8 mouse cellular contexts compared by ENCODE assay signal in genomic region chr19:8989567-8990431, GRCm38 (mm10). TPM values are rescaled to one million over a fixed set of nuclear protein-coding genes. Genes with fewer than 3 reads are reported as not detected.
DNase-seq lines count a peak whose midpoint lies in the region; ATAC-seq and TF ChIP-seq lines count a peak whose summit lies in the region.

No protein-coding gene starts in this region.

- no peak for TF ChIP-seq CTCF in cortical plate, adult 2 months (IDR thresholded peaks at IDR 0.05; ENCODE audit: extremely low read depth, insufficient read depth, low read length)

- H3K9ac ChIP-seq in lung, embryonic 15.5 days: peak overlapping the region; percentile 71

- H3K27me3 ChIP-seq in erythroblast, embryonic 14.5 days (ENCODE audit: control insufficient read depth): peaks cover 64% of the 10 kb centered on the region
- H3K27me3 ChIP-seq in lung, embryonic 15.5 days: no peaks in the 10 kb centered on the region

- H3K36me3 ChIP-seq in erythroblast, embryonic 14.5 days (ENCODE audit: control insufficient read depth): no peaks in the 10 kb centered on the region
- no peaks in the 10 kb centered on the region for H3K36me3 ChIP-seq in lung, embryonic 15.5 days

- WGBS in lung, embryonic 15.5 days: under 1% methylated on average over 51 of the region's 53 CpGs

- peak overlapping the region; percentile 94; the same call in 1 of the 2 replicates for H3K27ac ChIP-seq in cortical plate, adult 2 months (ENCODE audit: insufficient read depth, low read length)
- H3K27ac ChIP-seq in lung, embryonic 15.5 days: peak overlapping the region; percentile 94

- TF ChIP-seq POLR2A in cortical plate, adult 2 months (IDR thresholded peaks at IDR 0.05; ENCODE audit: extremely low read depth, insufficient read depth, low read length): no peak

- peak overlapping the region; percentile 70 for H3K4me2 ChIP-seq in lung, embryonic 15.5 days

- H3K4me1 ChIP-seq in erythroblast, embryonic 14.5 days (ENCODE audit: control insufficient read depth): peaks cover 26% of the 10 kb centered on the region
- peaks cover 4% of the 10 kb centered on the region; the same call in 1 of the 2 replicates for H3K4me1 ChIP-seq in cortical plate, adult 2 months (ENCODE audit: control insufficient read depth, insufficient read depth, low read length)
- peaks cover 56% of the 10 kb centered on the region for H3K4me1 ChIP-seq in lung, embryonic 15.5 days

- H3K4me3 ChIP-seq in erythroblast, embryonic 14.5 days (replicated peaks): peak overlapping the region; percentile 57
- peak overlapping the region; percentile 48 for H3K4me3 ChIP-seq in cortical plate, adult 2 months (ENCODE audit: insufficient read depth, low read length)
- peak overlapping the region; percentile 60 for H3K4me3 ChIP-seq in lung, embryonic 15.5 days

- DNase-seq in heart, adult 18-20 months: peak; percentile 95
- peak; percentile 77 for DNase-seq in kidney, adult 11 months
- DNase-seq in ovary, adult 18-20 months (ENCODE audit: low spot score): peak; percentile 87

- no peak for ATAC-seq in erythroblast, adult 5-6 weeks (replicated peaks; ENCODE audit: low FRiP score, poor library complexity, severe bottlenecking)
- ATAC-seq in lung, embryonic 15.5 days (ENCODE audit: borderline replicate concordance, extremely low read depth, low FRiP score, low TSS enrichment): peak; percentile 81
- no peak for ATAC-seq in megakaryocyte-erythroid progenitor cell, adult 5-6 weeks (replicated peaks; ENCODE audit: low FRiP score, low TSS enrichment, poor library complexity, severe bottlenecking)

- no peaks in the 10 kb centered on the region for H3K9me3 ChIP-seq in erythroblast, embryonic 14.5 days (ENCODE audit: control insufficient read depth, low read length)
- no peaks in the 10 kb centered on the region for H3K9me3 ChIP-seq in lung, embryonic 15.5 days

RNA-seq across cellular contexts. Expression of gene Ahnak, which starts 0.7 kb away (rescaled TPM):
- 0.01 and 0.05 TPM in 2 replicates for polyA plus RNA-seq in erythroblast, embryonic 14.5 days (2012)
- 19.0 and 20.0 TPM in 2 replicates for total RNA-seq in erythroblast, adult 5-6 weeks (2015; ENCODE audit: low replicate concordance)
- 24.3 and 30.2 TPM in 2 replicates for total RNA-seq in erythroblast, adult 5-6 weeks (2017; ENCODE audit: low replicate concordance)
- polyA plus RNA-seq in cortical plate, adult 2 months (2012; rRNA removed): 6.7 and 7.7 TPM in 2 replicates
- total RNA-seq in heart, adult 18-20 months (2021): 100 to 1,000 TPM; 341 to 356 TPM
- 24.7 and 25.6 TPM in 2 replicates for polyA plus RNA-seq in lung, embryonic 15.5 days (2015; fragmentation: Nextera tagmentation; extraction: Ambion mirVana)
- 1.5 and 9.4 TPM in 2 replicates for total RNA-seq in megakaryocyte-erythroid progenitor cell, adult 5-6 weeks (2014; fragmentation: Nextera tagmentation)
- total RNA-seq in megakaryocyte-erythroid progenitor cell, adult 5-6 weeks (2017): 7.2 and 24.7 TPM in 2 replicates

RNA-seq across cellular contexts. Expression of gene Eef1g, which starts 23.0 kb away (rescaled TPM):
- polyA plus RNA-seq in erythroblast, embryonic 14.5 days (2012): 5.4 and 8.2 TPM in 2 replicates
- total RNA-seq in erythroblast, adult 5-6 weeks (2015; ENCODE audit: low replicate concordance): 181 and 213 TPM in 2 replicates
- 105 and 149 TPM in 2 replicates for total RNA-seq in erythroblast, adult 5-6 weeks (2017; ENCODE audit: low replicate concordance)
- polyA plus RNA-seq in cortical plate, adult 2 months (2012; rRNA removed): 286 and 289 TPM in 2 replicates
- 100 to 1,000 TPM; 239 to 257 TPM for total RNA-seq in heart, adult 18-20 months (2021)
- polyA plus RNA-seq in lung, embryonic 15.5 days (2015; fragmentation: Nextera tagmentation; extraction: Ambion mirVana): 420 and 427 TPM in 2 replicates
- total RNA-seq in megakaryocyte-erythroid progenitor cell, adult 5-6 weeks (2014; fragmentation: Nextera tagmentation): 1,323 and 1,614 TPM in 2 replicates
- 848 and 982 TPM in 2 replicates for total RNA-seq in megakaryocyte-erythroid progenitor cell, adult 5-6 weeks (2017)

RNA-seq across cellular contexts. Expression of gene Tut1, which starts 36.2 kb away (rescaled TPM):
- polyA plus RNA-seq in erythroblast, embryonic 14.5 days (2012): 1.6 TPM in 2 replicates
- total RNA-seq in erythroblast, adult 5-6 weeks (2015; ENCODE audit: low replicate concordance): 1.0 and 2.7 TPM in 2 replicates
- 2.3 and 6.8 TPM in 2 replicates for total RNA-seq in erythroblast, adult 5-6 weeks (2017; ENCODE audit: low replicate concordance)
- polyA plus RNA-seq in cortical plate, adult 2 months (2012; rRNA removed): 20.0 and 22.8 TPM in 2 replicates
- total RNA-seq in heart, adult 18-20 months (2021): 1 to 10 TPM; 8.2 to 9.5 TPM
- polyA plus RNA-seq in lung, embryonic 15.5 days (2015; fragmentation: Nextera tagmentation; extraction: Ambion mirVana): 28.4 and 29.7 TPM in 2 replicates
- 30.7 and 32.2 TPM in 2 replicates for total RNA-seq in megakaryocyte-erythroid progenitor cell, adult 5-6 weeks (2014; fragmentation: Nextera tagmentation)
- 15.8 and 18.8 TPM in 2 replicates for total RNA-seq in megakaryocyte-erythroid progenitor cell, adult 5-6 weeks (2017)

RNA-seq across cellular contexts. Expression of gene Mta2, which starts 48.1 kb away (rescaled TPM):
- polyA plus RNA-seq in erythroblast, embryonic 14.5 days (2012): 2.2 and 3.4 TPM in 2 replicates
- 16.9 and 22.8 TPM in 2 replicates for total RNA-seq in erythroblast, adult 5-6 weeks (2015; ENCODE audit: low replicate concordance)
- total RNA-seq in erythroblast, adult 5-6 weeks (2017; ENCODE audit: low replicate concordance): 39.5 and 54.4 TPM in 2 replicates
- polyA plus RNA-seq in cortical plate, adult 2 months (2012; rRNA removed): 24.6 and 25.2 TPM in 2 replicates
- total RNA-seq in heart, adult 18-20 months (2021): 10 to 100 TPM; 28.8 to 30.1 TPM
- polyA plus RNA-seq in lung, embryonic 15.5 days (2015; fragmentation: Nextera tagmentation; extraction: Ambion mirVana): 165 and 173 TPM in 2 replicates
- total RNA-seq in megakaryocyte-erythroid progenitor cell, adult 5-6 weeks (2014; fragmentation: Nextera tagmentation): 158 and 173 TPM in 2 replicates
- 205 and 206 TPM in 2 replicates for total RNA-seq in megakaryocyte-erythroid progenitor cell, adult 5-6 weeks (2017)

Comparison
In these comparisons a context has a peak if more than half of its experiments do, and no peak if none do; other contexts are left out.
1. RNA of gene Ahnak, which starts 0.7 kb away (total RNA-seq): 341 to 356 TPM in heart, adult 18-20 months; 19.0 to 30.2 TPM in erythroblast, adult 5-6 weeks and 1.5 to 24.7 TPM in megakaryocyte-erythroid progenitor cell, adult 5-6 weeks; every median in the first group is over 10 times any median in the second.
2. Peak in every context shown above with its lines, with median percentiles within 50 percentile points of each other: H3K4me3 ChIP-seq and DNase-seq.